Mouse (Mus musculus): ENCODE results near the gene Acp4. TPM values are rescaled to one million over a fixed set of nuclear protein-coding genes. Genes with fewer than 3 reads are reported as not detected.
"Not testable (repeated sequence)": the region's sequence is repeated elsewhere in the genome, so short reads cannot be mapped to it uniquely, and the experiment has no call there.

Gene Acp4
- polyA plus RNA-seq, 1 experiment from 2014 or later = not detected

GRCm38 (mm10) chr7:44244080-44244479 is 13.1 kb downstream of the Acp4 start:
- 57% methylated on average over 1 of the region's 1 CpGs for WGBS
- no peak overlapping the region for H3K4me3 ChIP-seq
- H3K4me2 ChIP-seq = no peak overlapping the region
- no peak overlapping the region for H3K9ac ChIP-seq
- peaks cover 3% of the 10 kb centered on the region; the same call in 1 of the 2 replicates for H3K9me3 ChIP-seq (replicated peaks)
- no peak overlapping the region for H3K27ac ChIP-seq (ENCODE audit: poor library complexity, severe bottlenecking)
- no peak for ATAC-seq (ENCODE audit: insufficient number of reproducible peaks, low FRiP score)
- H3K27me3 ChIP-seq (replicated peaks) = no peaks in the 10 kb centered on the region
- peaks cover 13% of the 10 kb centered on the region for H3K36me3 ChIP-seq
- H3K4me1 ChIP-seq (replicated peaks) = peaks cover 20% of the 10 kb centered on the region

- no peak overlapping the region for H3K4me3 ChIP-seq
- H3K4me1 ChIP-seq (replicated peaks) = peaks cover 8% of the 10 kb centered on the region
- no peak overlapping the region for H3K27ac ChIP-seq (ENCODE audit: poor library complexity, severe bottlenecking)
- ATAC-seq (ENCODE audit: insufficient number of reproducible peaks, low FRiP score) = no peak
- no peak overlapping the region for H3K4me2 ChIP-seq
- H3K9me3 ChIP-seq (replicated peaks) = peaks cover 3% of the 10 kb centered on the region; the same call in 1 of the 2 replicates
- WGBS = 57% methylated on average over 2 of the region's 2 CpGs
- H3K9ac ChIP-seq = no peak overlapping the region
- no peaks in the 10 kb centered on the region for H3K27me3 ChIP-seq (replicated peaks)
- H3K36me3 ChIP-seq = no peaks in the 10 kb centered on the region
These were observed 16.0 kb downstream of the Acp4 start for GRCm38 (mm10) chr7:44241163-44241562.

- peaks cover 3% of the 10 kb centered on the region; the same call in 1 of the 2 replicates for H3K9me3 ChIP-seq (replicated peaks)
- no peak overlapping the region for H3K9ac ChIP-seq
- H3K4me2 ChIP-seq = no peak overlapping the region
- no peak overlapping the region for H3K27ac ChIP-seq (ENCODE audit: poor library complexity, severe bottlenecking)
- ATAC-seq (ENCODE audit: insufficient number of reproducible peaks, low FRiP score) = no peak
- H3K4me3 ChIP-seq = no peak overlapping the region
- no peaks in the 10 kb centered on the region for H3K27me3 ChIP-seq (replicated peaks)
- WGBS = 46% methylated on average over 1 of the region's 1 CpGs
- H3K36me3 ChIP-seq = no peaks in the 10 kb centered on the region
- H3K4me1 ChIP-seq (replicated peaks) = peaks cover 8% of the 10 kb centered on the region
These were observed 16.5 kb downstream of the Acp4 start for GRCm38 (mm10) chr7:44240712-44241111.

- WGBS = 59% methylated on average over 2 of the region's 2 CpGs
- no peak overlapping the region for H3K9ac ChIP-seq
- H3K4me3 ChIP-seq = no peak overlapping the region
- no peak overlapping the region for H3K4me2 ChIP-seq
- H3K27me3 ChIP-seq (replicated peaks) = no peaks in the 10 kb centered on the region
- no peak overlapping the region for H3K27ac ChIP-seq (ENCODE audit: poor library complexity, severe bottlenecking)
- H3K9me3 ChIP-seq (replicated peaks) = peaks cover 3% of the 10 kb centered on the region; the same call in 1 of the 2 replicates
- no peaks in the 10 kb centered on the region for H3K36me3 ChIP-seq
- no peak for ATAC-seq (ENCODE audit: insufficient number of reproducible peaks, low FRiP score)
- H3K4me1 ChIP-seq (replicated peaks) = no peaks in the 10 kb centered on the region
These were observed 17.3 kb downstream of the Acp4 start for GRCm38 (mm10) chr7:44239913-44240312.

GRCm38 (mm10) chr7:44235909-44236308 is 21.3 kb downstream of the Acp4 start, which contains the start of gene Gm36864:
Gene Gm36864 (plus strand): TSS chr7:44236177.
- no peak within 1 kb of the TSS for H3K4me3 ChIP-seq
- WGBS = 73% methylated on average over 3 of the region's 3 CpGs
- H3K4me2 ChIP-seq = no peak within 1 kb of the TSS
- no peak for ATAC-seq (ENCODE audit: insufficient number of reproducible peaks, low FRiP score)
- H3K27me3 ChIP-seq (replicated peaks) = peaks cover 4% of the 10 kb centered on the region; the same call in 1 of the 2 replicates
- H3K9me3 ChIP-seq (replicated peaks) = no peaks in the 10 kb centered on the region; the same call in 1 of the 2 replicates
- no peak within 1 kb of the TSS for H3K27ac ChIP-seq (ENCODE audit: poor library complexity, severe bottlenecking)
- H3K4me1 ChIP-seq (replicated peaks) = no peaks in the 10 kb centered on the region
- no peaks in the 10 kb centered on the region for H3K36me3 ChIP-seq
- H3K9ac ChIP-seq = no peak within 1 kb of the TSS

- ATAC-seq (ENCODE audit: insufficient number of reproducible peaks, low FRiP score) = no peak
- Histone ChIP-seq H3K4me3 (no peak within 1 kb of the TSS), H3K36me3 (no peaks in the 10 kb centered on the region), H3K4me1 (replicated peaks) (no peaks in the 10 kb centered on the region), H3K9ac (no peak within 1 kb of the TSS), H3K9me3 (replicated peaks) (no peaks in the 10 kb centered on the region), H3K27ac (ENCODE audit: poor library complexity, severe bottlenecking) (no peak within 1 kb of the TSS), H3K27me3 (replicated peaks) (no peaks in the 10 kb centered on the region), H3K4me2 (no peak within 1 kb of the TSS)
- WGBS = 43% methylated on average over 1 of the region's 1 CpGs
These were observed 32.1 kb downstream of the Acp4 start, which contains the start of gene Klk1 for GRCm38 (mm10) chr7:44225076-44225475. Gene Klk1 (plus strand): TSS chr7:44225360.

GRCm38 (mm10) chr7:44222335-44222734 is 34.8 kb downstream of the Acp4 start:
- ATAC-seq (ENCODE audit: insufficient number of reproducible peaks, low FRiP score) = not testable (repeated sequence)
- WGBS = 54% methylated on average over 6 of the region's 6 CpGs

GRCm38 (mm10) chr7:44221601-44222000 is 35.6 kb downstream of the Acp4 start:
- 57% methylated on average over 8 of the region's 10 CpGs for WGBS
- not testable (repeated sequence) for H3K4me2 ChIP-seq; H3K9me3 ChIP-seq (replicated peaks); H3K9ac ChIP-seq; H3K4me3 ChIP-seq; H3K27ac ChIP-seq (ENCODE audit: poor library complexity, severe bottlenecking); H3K4me1 ChIP-seq (replicated peaks); H3K36me3 ChIP-seq; H3K27me3 ChIP-seq (replicated peaks)
- ATAC-seq (ENCODE audit: insufficient number of reproducible peaks, low FRiP score) = peak; percentile 39; the same call in 1 of the 2 replicates

More at GRCm38 (mm10) chr7:44222335-44222734, 34.8 kb downstream of the Acp4 start:
- not testable (repeated sequence) for H3K36me3 ChIP-seq; H3K4me1 ChIP-seq (replicated peaks); H3K27me3 ChIP-seq (replicated peaks); H3K4me3 ChIP-seq; H3K27ac ChIP-seq (ENCODE audit: poor library complexity, severe bottlenecking); H3K4me2 ChIP-seq; H3K9me3 ChIP-seq (replicated peaks); H3K9ac ChIP-seq

- Histone ChIP-seq H3K36me3 (no peaks in the 10 kb centered on the region), H3K4me2 (no peak within 1 kb of the TSS), H3K9ac (no peak within 1 kb of the TSS), H3K4me3 (no peak within 1 kb of the TSS), H3K27ac (ENCODE audit: poor library complexity, severe bottlenecking) (no peak within 1 kb of the TSS), H3K9me3 (replicated peaks) (no peaks in the 10 kb centered on the region), H3K4me1 (replicated peaks) (no peaks in the 10 kb centered on the region), H3K27me3 (replicated peaks) (peaks cover 7% of the 10 kb centered on the region; the same call in 1 of the 2 replicates)
- ATAC-seq (ENCODE audit: insufficient number of reproducible peaks, low FRiP score) = no peak
- 62% methylated on average over 1 of the region's 1 CpGs for WGBS
These were observed 41.5 kb downstream of the Acp4 start, which contains the start of gene Klk1b5 for GRCm38 (mm10) chr7:44215645-44216044. Gene Klk1b5 (plus strand): TSS chr7:44215945.

- no peaks in the 10 kb centered on the region for H3K4me1 ChIP-seq (replicated peaks)
- no peak overlapping the region for H3K4me2 ChIP-seq
- no peak for ATAC-seq (ENCODE audit: insufficient number of reproducible peaks, low FRiP score)
- no peak overlapping the region for H3K9ac ChIP-seq
- H3K27ac ChIP-seq (ENCODE audit: poor library complexity, severe bottlenecking) = no peak overlapping the region
- no peaks in the 10 kb centered on the region for H3K9me3 ChIP-seq (replicated peaks)
- H3K27me3 ChIP-seq (replicated peaks) = peaks cover 12% of the 10 kb centered on the region; the same call in 1 of the 2 replicates
- no peaks in the 10 kb centered on the region for H3K36me3 ChIP-seq
- H3K4me3 ChIP-seq = no peak overlapping the region
- 68% methylated on average over 3 of the region's 3 CpGs for WGBS
These were observed 48.9 kb downstream of the Acp4 start for GRCm38 (mm10) chr7:44208307-44208706.

GRCm38 (mm10) chr7:44207135-44207534 is 50.0 kb downstream of the Acp4 start, which contains the start of gene Klk1b4:
Gene Klk1b4 (plus strand): TSS chr7:44207435.
- H3K9me3 ChIP-seq (replicated peaks); H3K4me2 ChIP-seq; H3K4me3 ChIP-seq; H3K36me3 ChIP-seq; ATAC-seq (ENCODE audit: insufficient number of reproducible peaks, low FRiP score); H3K27ac ChIP-seq (ENCODE audit: poor library complexity, severe bottlenecking); H3K9ac ChIP-seq; H3K4me1 ChIP-seq (replicated peaks): not testable (repeated sequence)
- H3K27me3 ChIP-seq (replicated peaks) = peaks cover 12% of the 10 kb centered on the region; the same call in 1 of the 2 replicates
- WGBS = 38% methylated on average over 3 of the region's 3 CpGs

All from heart, embryonic 12.5 days (tissue).